Mouse (Mus musculus): ENCODE results near the gene Il11. TPM values are rescaled to one million over a fixed set of nuclear protein-coding genes. Genes with fewer than 3 reads are reported as not detected.
"Not testable (repeated sequence)": the region's sequence is repeated elsewhere in the genome, so short reads cannot be mapped to it uniquely, and the experiment has no call there.

Il11 gene
- polyA plus RNA-seq, 1 experiment from 2014 or later, result 0.17 TPM

DNA sequence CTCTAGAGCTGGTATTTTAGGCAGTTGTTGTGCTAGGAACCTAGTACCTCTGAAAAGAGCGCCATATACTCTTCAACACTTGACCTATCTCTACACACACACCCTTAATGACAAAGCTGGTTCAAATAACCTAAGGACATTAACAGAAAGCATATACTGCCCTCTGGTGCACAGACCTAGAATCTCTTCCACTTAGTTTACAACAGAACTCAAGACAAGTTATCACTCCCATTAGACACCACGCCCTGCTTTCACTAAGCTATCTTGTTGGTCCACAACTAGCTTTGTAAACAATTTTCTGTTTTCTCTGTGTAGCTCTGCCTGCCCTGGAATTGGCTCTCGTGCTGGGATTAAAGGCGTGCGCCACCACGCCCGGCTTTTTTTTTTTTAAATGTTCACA lies 24.1 kb upstream of the Il11 start:
- Histone ChIP-seq H3K36me3 (ENCODE audit: poor library complexity, severe bottlenecking) (peaks cover 67% of the 10 kb centered on the region), H3K27me3 (no peaks in the 10 kb centered on the region)
- WGBS, result 92% methylated on average over 7 of the region's 7 CpGs

GRCm38 (mm10) chr7:4802247-4802646 lies 19.6 kb upstream of the Il11 start:
- no peaks in the 10 kb centered on the region for H3K9me3 ChIP-seq (replicated peaks)
- no peaks in the 10 kb centered on the region for H3K27me3 ChIP-seq
- H3K4me1 ChIP-seq, result no peaks in the 10 kb centered on the region
- H3K4me2 ChIP-seq, result no peak overlapping the region
- ATAC-seq, result no peak
- no peak overlapping the region; the same call in 1 of the 2 replicates for H3K9ac ChIP-seq
- H3K27ac ChIP-seq, result no peak overlapping the region
- no peak overlapping the region for H3K4me3 ChIP-seq
- peaks cover 39% of the 10 kb centered on the region for H3K36me3 ChIP-seq (ENCODE audit: poor library complexity, severe bottlenecking)

More for the DNA sequence above, 24.1 kb upstream of the Il11 start:
- H3K9me3 ChIP-seq (replicated peaks), result no peaks in the 10 kb centered on the region
- H3K4me1 ChIP-seq, result peaks cover 30% of the 10 kb centered on the region
- H3K27ac ChIP-seq, result no peak overlapping the region
- no peak overlapping the region for H3K9ac ChIP-seq
- no peak overlapping the region for H3K4me2 ChIP-seq
- no peak overlapping the region for H3K4me3 ChIP-seq
- ATAC-seq, result no peak

DNA sequence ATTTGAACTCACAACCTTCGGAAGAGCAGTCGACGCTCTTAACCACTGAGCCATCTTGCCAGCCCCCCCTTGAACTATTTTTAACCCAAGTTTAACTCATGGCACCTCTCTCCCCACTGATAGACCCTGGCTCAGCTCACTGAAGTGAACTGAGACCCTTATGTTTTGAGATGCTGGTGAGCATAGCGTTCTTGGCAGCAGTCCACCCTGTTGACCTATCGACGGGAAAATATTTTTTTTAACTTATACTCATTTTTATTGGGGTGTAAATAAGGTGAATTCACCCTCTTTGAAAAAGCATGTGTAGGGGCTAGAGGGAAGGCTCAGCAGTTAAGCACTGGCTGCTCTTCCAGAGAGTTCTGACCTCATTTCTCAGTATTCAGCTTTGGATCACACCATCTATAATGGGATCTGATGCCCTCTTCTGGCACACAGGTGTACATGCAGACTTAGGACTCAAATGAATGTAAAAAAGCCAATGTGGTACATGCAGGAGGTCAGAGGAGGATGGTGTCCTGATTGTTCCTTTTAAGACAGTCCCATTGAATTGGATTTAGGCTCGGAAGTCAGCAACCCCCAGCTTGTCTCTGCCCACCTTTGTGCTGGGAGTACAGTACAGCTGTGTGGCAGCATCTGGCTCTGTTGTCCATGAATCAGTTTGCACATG lies 13.2 kb upstream of the Il11 start:
- Histone ChIP-seq H3K27me3 (peaks cover 2% of the 10 kb centered on the region; the same call in 1 of the 2 replicates), H3K4me1 (peaks cover 19% of the 10 kb centered on the region), H3K27ac (no peak overlapping the region), H3K36me3 (ENCODE audit: poor library complexity, severe bottlenecking) (peaks cover 43% of the 10 kb centered on the region), H3K4me2 (no peak overlapping the region), H3K9me3 (replicated peaks) (no peaks in the 10 kb centered on the region), H3K4me3 (no peak overlapping the region), H3K9ac (no peak overlapping the region)
- 70% methylated on average over 7 of the region's 7 CpGs for WGBS
- no peak for ATAC-seq

- Histone ChIP-seq H3K27ac (no peak overlapping the region), H3K4me3 (no peak overlapping the region), H3K9me3 (replicated peaks) (no peaks in the 10 kb centered on the region), H3K36me3 (ENCODE audit: poor library complexity, severe bottlenecking) (peaks cover 43% of the 10 kb centered on the region), H3K27me3 (peaks cover 11% of the 10 kb centered on the region; the same call in 1 of the 2 replicates), H3K9ac (0 out of 2 replicates have a peak overlapping the region, but pooled peaks have one; percentile 99), H3K4me2 (0 out of 2 replicates have a peak overlapping the region, but pooled peaks have one; percentile 88), H3K4me1 (peaks cover 19% of the 10 kb centered on the region)
- no peak for ATAC-seq
- 89% methylated on average over 3 of the region's 3 CpGs for WGBS
These were observed 12.0 kb upstream of the Il11 start for GRCm38 (mm10) chr7:4794631-4795168.

- Histone ChIP-seq H3K4me3 (peak overlapping the region; percentile 93), H3K27ac (no peak overlapping the region), H3K9me3 (replicated peaks) (no peaks in the 10 kb centered on the region), H3K4me2 (peak overlapping the region; percentile 88), H3K36me3 (ENCODE audit: poor library complexity, severe bottlenecking) (peaks cover 43% of the 10 kb centered on the region), H3K9ac (peak overlapping the region; percentile 99), H3K27me3 (peaks cover 17% of the 10 kb centered on the region), H3K4me1 (peaks cover 26% of the 10 kb centered on the region)
- no peak for ATAC-seq
- 44% methylated on average over 4 of the region's 4 CpGs for WGBS
These were observed 11.0 kb upstream of the Il11 start for GRCm38 (mm10) chr7:4793674-4794073.

DNA sequence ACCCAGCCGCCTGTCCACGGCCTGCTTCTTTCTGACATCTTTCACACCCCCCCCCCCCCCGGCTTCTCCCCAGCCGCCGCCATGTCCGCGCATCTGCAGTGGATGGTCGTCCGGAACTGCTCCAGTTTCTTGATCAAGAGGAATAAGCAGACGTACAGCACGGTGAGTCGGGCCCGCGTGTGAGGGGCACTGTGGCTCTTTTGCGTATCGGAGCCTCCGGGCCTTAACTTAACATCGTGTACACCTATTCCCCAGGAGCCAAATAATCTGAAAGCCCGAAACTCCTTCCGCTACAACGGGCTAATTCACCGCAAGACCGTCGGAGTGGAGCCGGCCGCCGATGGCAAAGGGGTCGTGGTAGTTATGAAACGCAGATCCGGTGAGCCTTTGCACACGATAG lies 10.6 kb upstream of the Il11 start:
- Histone ChIP-seq H3K9ac (peak overlapping the region; percentile 99), H3K27ac (peak overlapping the region; percentile 87), H3K4me1 (peaks cover 31% of the 10 kb centered on the region), H3K27me3 (peaks cover 19% of the 10 kb centered on the region), H3K36me3 (ENCODE audit: poor library complexity, severe bottlenecking) (peaks cover 43% of the 10 kb centered on the region), H3K4me3 (peak overlapping the region; percentile 93), H3K4me2 (peak overlapping the region; percentile 88)
- 2% methylated on average over 31 of the region's 31 CpGs for WGBS
- H3K9me3 ChIP-seq (replicated peaks), result not testable (repeated sequence)
- 0 out of 2 replicates have a peak, but pooled peaks have one; percentile 2 for ATAC-seq

DNA sequence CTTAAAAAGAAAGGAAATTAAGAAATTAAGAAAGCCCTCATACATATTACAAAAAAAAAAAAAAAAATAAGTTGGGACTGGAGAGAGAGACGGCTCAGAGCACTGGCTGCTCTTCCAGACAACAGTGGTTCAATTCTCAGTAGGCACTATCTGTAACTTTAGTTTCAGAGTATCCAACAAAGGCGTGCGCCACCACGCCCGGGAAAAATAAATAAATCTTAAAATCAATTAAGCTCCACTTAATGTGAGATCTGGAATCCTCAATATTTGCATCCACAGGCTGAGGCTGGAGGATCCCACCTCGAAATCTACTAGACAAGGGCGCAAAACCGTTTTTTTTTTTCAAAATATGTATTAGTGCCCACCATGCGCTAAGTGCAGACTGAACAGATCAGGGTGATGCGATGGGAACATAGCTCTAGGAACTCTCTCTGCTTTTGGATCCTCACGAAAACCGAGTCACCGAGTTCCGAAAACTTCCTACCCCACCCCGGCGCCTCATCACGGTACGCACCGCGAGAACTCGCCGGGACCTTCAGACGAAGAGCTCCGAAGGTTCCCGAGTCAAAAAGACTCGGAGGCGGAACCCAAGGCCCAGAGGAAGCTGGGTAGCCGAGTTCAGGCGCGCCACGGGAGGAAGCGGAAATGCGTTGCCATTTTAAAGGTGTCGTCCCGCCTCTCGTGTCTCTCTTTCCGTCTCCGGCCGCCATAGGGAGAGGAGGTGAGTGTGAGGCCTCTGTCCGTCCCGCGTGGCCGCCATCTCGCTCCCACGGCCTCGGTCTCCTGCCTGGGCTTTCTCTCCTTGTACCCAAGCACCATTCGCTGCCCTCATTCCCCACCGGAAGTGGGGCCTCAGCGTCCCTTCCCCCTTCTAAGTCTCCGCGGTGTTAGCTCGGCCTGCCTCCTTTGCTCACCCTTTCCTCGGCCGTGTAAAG lies 9.9 kb upstream of the Il11 start, which contains the start of gene Rpl28:
Gene Rpl28, plus strand, starts transcription at position 597 of the 935 bp plus-strand sequence.
- H3K4me2 ChIP-seq, result peak within 1 kb of the TSS; percentile 88
- H3K27me3 ChIP-seq, result peaks cover 22% of the 10 kb centered on the region
- peaks cover 32% of the 10 kb centered on the region for H3K4me1 ChIP-seq
- H3K36me3 ChIP-seq (ENCODE audit: poor library complexity, severe bottlenecking), result peaks cover 39% of the 10 kb centered on the region
- WGBS, result 2% methylated on average over 54 of the region's 54 CpGs
- H3K9ac ChIP-seq, result peak within 1 kb of the TSS; percentile 99
- H3K27ac ChIP-seq, result peak within 1 kb of the TSS; percentile 87
- peak; percentile 92 for ATAC-seq
- H3K4me3 ChIP-seq, result peak within 1 kb of the TSS; percentile 93
- H3K9me3 ChIP-seq (replicated peaks), result no peaks in the 10 kb centered on the region

GRCm38 (mm10) chr7:4789436-4789935 lies 6.8 kb upstream of the Il11 start, which contains the start of gene Tmem238:
Gene Tmem238, minus strand, starts transcription at chr7:4789656.
- no peaks in the 10 kb centered on the region for H3K9me3 ChIP-seq (replicated peaks)
- H3K4me2 ChIP-seq, result peak within 1 kb of the TSS; percentile 87
- H3K27me3 ChIP-seq, result peaks cover 25% of the 10 kb centered on the region
- peak within 1 kb of the TSS; percentile 52 for H3K4me3 ChIP-seq
- peak within 1 kb of the TSS; percentile 78 for H3K9ac ChIP-seq
- WGBS, result 12% methylated on average over 27 of the region's 40 CpGs
- no peak for ATAC-seq
- H3K36me3 ChIP-seq (ENCODE audit: poor library complexity, severe bottlenecking), result peaks cover 8% of the 10 kb centered on the region
- H3K4me1 ChIP-seq, result peaks cover 26% of the 10 kb centered on the region
- peak within 1 kb of the TSS; percentile 25; the same call in 1 of the 2 replicates for H3K27ac ChIP-seq

DNA sequence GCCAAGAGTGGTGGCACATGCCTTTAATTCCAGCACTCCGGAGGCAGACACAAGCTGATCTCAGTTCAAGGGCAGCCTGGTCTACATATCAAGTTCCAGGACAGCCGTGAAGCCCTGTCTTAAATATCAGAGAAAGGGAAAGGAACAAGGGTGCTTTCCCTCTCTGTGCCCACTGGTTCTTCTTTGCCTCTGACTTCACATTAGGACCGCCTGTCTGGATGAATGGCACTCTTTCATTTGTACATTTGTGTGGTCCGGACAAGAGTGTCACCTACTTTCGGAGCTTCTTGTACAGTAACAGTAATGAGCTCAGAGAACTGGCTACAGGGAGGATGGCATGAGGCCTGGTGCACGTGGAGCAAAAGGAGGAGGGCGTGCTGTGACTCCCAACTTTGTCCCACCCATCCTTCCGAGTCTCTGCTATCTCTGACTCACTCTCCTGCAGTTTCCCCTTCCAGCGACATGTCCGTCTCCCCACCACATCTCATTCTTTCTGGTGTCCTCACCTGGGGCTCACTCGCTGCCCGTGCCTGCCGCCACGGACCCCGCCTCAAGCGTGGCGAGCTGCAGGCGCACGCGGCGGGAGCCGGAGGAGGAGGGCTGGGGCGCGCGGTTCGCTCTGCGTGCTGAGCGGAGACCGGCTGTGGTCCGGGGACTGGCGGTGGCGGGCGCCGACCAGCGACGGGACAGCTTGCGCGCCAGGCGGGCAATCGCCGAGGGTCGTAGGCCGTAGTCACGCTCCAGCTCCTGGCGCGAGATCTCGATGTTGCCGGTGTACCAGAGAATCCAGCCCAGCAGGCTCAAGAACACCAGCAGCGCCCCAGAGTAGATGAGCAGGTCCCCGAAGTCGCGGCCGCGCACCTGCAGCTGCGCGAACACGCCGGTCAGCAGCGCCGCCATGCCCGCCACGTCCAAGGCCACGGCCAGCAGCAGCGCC lies 6.1 kb upstream of the Il11 start:
- H3K36me3 ChIP-seq (ENCODE audit: poor library complexity, severe bottlenecking), result peaks cover under 1% of the 10 kb centered on the region; the same call in 1 of the 2 replicates
- H3K27ac ChIP-seq, result peak overlapping the region; percentile 25; the same call in 1 of the 2 replicates
- H3K9me3 ChIP-seq (replicated peaks), result no peaks in the 10 kb centered on the region
- peak overlapping the region; percentile 52 for H3K4me3 ChIP-seq
- H3K9ac ChIP-seq, result peak overlapping the region; percentile 78
- H3K4me1 ChIP-seq, result peaks cover 19% of the 10 kb centered on the region
- H3K27me3 ChIP-seq, result peaks cover 28% of the 10 kb centered on the region
- 3% methylated on average over 54 of the region's 64 CpGs for WGBS
- ATAC-seq, result peak; percentile 37; the same call in 1 of the 2 replicates
- peak overlapping the region; percentile 87 for H3K4me2 ChIP-seq

GRCm38 (mm10) chr7:4783667-4784268 lies 1.1 kb upstream of the Il11 start:
- no peaks in the 10 kb centered on the region for H3K36me3 ChIP-seq (ENCODE audit: poor library complexity, severe bottlenecking)
- no peak overlapping the region for H3K4me3 ChIP-seq
- no peaks in the 10 kb centered on the region for H3K9me3 ChIP-seq (replicated peaks)
- 88% methylated on average over 14 of the region's 14 CpGs for WGBS
- H3K27me3 ChIP-seq, result peaks cover 47% of the 10 kb centered on the region
- H3K4me1 ChIP-seq, result peaks cover 6% of the 10 kb centered on the region
- no peak for ATAC-seq
- H3K27ac ChIP-seq, result no peak overlapping the region
- no peak overlapping the region for H3K9ac ChIP-seq
- H3K4me2 ChIP-seq, result no peak overlapping the region
